Mouse (Mus musculus) heart, postnatal 25 days (tissue): ENCODE measurements around the gene Arhgap42. TPM values are rescaled to one million over a fixed set of nuclear protein-coding genes. Genes with fewer than 3 reads are reported as not detected.
A peak's percentile ranks its signal among the peaks of the same experiment; 100 is the strongest.

Source experiments
- DNase-seq: peaks from one replicate; pipeline ENCODE4 v3.0.0; 2022; ENCODE audit warnings: low spot score
- intact Hi-C: fragments of 180-260 bp; cut with DNase I; formaldehyde crosslinking; loops from one replicate; pipeline ENCODE4 v1.15.1; 2025
- total RNA-seq, 2 experiments: library from RNA; stranded (reverse); gene quantifications; 2 replicates each; pipeline ENCODE4 v1.2.3; 2021

Gene Arhgap42
- total RNA-seq, 2 experiments from 2014 or later: 6.9 to 9.2 TPM

GRCm38 (mm10) chr9:9214296-9214695, 24.6 kb downstream of the Arhgap42 start:
- intact Hi-C loops: no loop called here
- DNase-seq: no peak

DNA sequence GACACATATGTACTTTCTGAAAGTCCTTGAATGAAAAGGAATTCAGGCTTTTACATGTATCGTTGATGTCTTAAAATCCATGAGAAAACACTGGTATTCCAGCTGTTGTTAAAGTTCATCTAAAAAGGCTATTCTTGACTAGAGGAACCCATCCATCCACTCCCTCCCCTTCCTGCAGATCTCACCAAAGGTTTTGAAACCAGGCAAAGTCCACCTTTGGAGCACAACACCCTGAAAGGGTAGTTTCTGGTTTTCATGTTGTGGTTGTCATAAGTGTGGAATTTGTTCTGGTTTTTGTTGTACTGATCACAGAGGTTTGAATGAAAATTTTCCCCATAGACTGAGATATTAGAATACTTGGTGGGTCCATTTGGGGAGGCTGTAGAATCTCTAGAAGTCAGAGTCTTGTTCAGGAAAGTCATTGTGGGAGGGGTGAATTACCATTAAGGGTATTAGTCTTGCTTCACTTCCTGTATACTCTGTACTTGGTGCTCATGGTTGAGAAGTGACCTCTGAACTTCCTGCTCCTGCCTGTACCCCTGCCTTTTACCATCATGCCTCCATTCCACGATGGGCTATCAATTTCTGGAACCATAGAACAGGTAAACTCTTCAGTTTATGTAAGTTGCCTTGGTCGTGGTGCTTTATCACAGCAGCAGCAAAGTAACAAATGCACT, 27.4 kb downstream of the Arhgap42 start:
- DNase-seq: no peak
- intact Hi-C loops: no loop called here

DNA sequence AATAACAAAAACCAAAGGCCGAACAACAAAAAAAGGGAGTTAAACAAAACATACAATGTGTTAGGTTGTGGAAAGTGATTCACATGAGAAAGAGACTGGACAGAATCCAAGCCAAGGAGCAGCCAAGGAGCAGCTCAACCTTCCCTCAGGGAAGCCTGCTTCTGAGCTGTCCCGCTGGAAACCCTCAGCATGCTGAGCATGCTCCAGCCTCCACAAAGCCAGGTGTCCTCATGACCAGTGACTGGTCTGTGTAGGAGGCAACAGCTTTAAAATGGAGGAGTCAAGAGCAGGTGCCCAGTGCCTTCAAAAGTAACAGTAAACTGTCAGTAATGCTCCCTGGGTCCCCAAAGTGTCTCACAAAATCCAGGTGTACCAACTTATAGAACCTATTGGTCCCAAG, 28.4 kb downstream of the Arhgap42 start:
- intact Hi-C loops: no loop called here
- DNase-seq: no peak

- DNase-seq: no peak
- intact Hi-C loops: no loop called here
Observed at GRCm38 (mm10) chr9:9208205-9208604, 30.7 kb downstream of the Arhgap42 start.

GRCm38 (mm10) chr9:9207251-9207650, 31.6 kb downstream of the Arhgap42 start:
- no peak for DNase-seq
- intact Hi-C loops: no loop called here

GRCm38 (mm10) chr9:9200827-9201388, 38.0 kb downstream of the Arhgap42 start:
- no peak for DNase-seq
- intact Hi-C loops: no loop called here

DNA sequence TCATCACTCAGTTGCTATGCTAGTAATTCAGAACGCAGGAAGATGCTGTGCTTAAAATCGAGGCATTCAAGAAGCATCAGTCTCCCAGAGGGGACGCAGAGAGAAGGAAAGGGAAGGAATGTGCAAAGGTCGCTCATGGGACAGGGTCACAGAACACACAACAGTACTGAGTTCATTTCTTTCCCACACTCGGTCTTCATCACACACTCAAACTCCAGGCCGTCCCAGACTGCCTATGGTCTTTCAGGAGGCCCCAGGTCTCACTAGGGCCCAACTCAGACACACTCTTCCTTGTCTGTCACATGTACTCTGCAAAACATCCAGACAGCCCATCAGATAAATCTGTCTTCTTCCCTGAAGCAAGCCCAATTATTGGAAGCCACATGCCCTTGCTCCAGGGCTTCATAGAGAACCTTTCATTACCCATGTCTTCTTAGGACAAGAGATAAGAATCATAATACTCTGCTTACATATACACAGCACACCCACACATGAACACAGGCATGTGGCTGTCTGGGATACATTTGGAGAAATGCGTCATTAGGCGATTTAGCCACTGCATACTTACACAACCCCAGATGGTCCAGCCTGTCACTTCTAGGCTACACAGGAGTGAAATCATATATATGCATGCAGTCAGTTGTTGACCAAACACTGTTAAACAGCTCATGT, 39.6 kb downstream of the Arhgap42 start:
- no peak for DNase-seq
- intact Hi-C loops: no loop called here

DNA sequence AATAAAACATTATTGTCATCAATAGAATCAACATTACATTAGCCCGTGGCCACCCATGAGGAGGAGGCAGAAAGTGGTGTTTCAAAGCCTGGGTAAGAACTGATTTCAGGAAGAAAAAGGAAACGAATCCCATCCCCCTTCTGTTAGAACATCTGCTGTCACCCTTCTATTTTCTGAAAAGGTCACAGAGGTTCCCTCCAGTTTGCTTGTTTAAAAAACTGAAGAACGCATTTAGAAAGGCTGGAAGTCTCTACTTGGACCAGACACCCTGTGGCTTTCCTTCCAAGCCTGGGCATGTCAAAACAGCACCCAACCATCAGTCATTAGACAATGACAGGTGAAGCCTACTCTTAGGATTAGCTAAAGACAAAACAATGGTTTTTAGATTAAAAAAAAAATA, 40.3 kb downstream of the Arhgap42 start:
- intact Hi-C loops: no loop called here
- DNase-seq: no peak

DNA sequence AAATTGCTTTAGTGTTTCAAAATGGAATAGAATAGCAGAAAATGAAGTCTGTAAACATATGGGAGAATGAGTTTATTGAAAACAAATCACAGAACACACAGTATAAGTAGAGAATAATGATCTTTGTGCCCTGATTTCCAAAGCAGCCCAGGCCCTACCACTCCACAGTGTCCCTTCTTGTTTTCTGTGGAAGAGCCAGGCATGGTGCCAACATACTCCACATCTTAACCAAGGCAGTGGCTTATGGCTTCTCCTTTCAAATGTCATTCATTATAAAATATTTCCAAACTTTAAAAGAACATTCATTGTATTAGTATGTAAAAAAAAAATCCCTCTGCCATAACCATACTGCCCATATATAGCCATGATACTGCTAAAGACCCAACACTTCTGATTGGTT, 42.9 kb downstream of the Arhgap42 start:
- no peak for DNase-seq
- intact Hi-C loops: no loop called here

- DNase-seq: no peak
- intact Hi-C loops: no loop called here
Observed at GRCm38 (mm10) chr9:9194496-9194895, 44.4 kb downstream of the Arhgap42 start.

DNA sequence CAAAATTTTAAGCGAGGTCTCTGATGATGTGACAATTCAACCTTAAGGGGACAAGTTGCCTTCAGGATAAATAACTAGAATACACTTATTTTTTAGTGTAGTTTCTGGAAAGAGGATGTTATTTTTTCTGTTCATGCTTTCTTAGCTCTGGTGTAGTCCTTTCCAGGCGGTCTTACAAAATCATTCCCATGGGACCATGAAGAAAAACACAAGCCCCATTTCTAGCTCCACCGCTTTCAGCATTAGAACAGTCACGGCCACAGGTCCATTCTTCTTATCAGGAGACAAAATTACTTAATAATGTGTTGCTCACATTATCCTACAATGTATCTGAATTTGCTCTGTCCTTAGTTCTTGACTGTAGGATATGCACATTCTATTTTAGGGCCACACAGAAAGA, 46.2 kb downstream of the Arhgap42 start:
- no peak for DNase-seq
- intact Hi-C loops: no loop called here

DNA sequence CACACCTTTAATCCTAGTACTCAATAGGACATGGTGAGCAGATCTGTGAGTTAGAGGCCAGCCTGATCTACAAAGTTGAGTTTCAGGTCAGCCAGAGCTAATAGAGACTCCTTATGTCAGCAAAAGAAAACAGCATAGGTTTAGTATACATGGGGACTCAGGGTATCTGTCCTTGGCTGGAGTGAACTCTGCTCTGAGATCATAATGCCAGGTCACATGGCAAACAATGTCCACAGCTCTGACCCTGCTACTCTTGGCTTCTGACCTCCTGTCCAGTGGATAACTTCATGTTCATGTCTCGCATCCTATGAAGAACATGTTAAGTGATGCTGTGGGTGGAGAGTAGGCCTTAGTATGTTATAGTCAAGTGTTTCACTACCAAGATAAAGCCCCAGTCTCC, 48.1 kb downstream of the Arhgap42 start:
- intact Hi-C loops: no loop called here
- no peak for DNase-seq

- intact Hi-C loops: no loop called here
- DNase-seq: no peak
Observed at GRCm38 (mm10) chr9:9188167-9188566, 50.7 kb downstream of the Arhgap42 start.

GRCm38 (mm10) chr9:9177745-9178144, 61.2 kb downstream of the Arhgap42 start:
- DNase-seq: no peak
- intact Hi-C loops: no loop called here

DNA sequence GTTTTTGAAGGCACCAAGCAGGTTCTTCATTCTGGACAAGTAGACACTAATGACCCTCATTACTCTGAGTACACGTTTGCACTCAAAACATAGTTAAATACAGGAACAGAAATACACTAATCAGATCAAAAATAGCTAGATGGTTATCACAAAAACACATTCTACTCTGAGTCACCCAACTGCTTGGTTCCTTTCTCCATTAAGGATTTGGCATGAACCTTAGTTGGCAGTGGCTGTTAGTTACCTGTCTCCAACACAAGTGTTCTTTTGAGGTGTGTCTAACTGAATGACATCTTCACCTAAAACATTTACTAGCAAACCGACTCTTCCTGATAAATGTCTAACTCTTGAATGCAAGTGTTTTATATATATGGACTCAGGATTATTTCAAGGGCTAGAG, 64.0 kb downstream of the Arhgap42 start:
- intact Hi-C loops: no loop called here
- DNase-seq: no peak

DNA sequence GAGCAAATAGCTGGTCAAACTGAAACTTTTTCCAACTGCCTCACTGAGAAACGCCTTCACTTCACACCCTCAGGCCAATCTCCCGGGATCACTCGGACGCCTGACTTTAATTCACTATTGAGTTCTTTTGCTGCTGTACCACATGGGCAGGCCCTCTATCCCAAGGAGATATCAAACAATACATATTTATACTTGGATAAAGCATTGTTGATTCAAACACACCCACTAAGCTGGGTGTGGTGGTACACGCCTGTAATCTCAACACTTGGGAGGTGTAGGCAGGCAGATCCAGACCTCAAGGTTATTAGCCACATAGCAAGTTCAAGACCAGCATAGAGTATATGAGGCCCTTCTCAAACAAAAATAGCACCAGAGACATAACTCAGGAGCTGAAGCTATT, 64.7 kb downstream of the Arhgap42 start:
- no peak for DNase-seq
- intact Hi-C loops: no loop called here

DNA sequence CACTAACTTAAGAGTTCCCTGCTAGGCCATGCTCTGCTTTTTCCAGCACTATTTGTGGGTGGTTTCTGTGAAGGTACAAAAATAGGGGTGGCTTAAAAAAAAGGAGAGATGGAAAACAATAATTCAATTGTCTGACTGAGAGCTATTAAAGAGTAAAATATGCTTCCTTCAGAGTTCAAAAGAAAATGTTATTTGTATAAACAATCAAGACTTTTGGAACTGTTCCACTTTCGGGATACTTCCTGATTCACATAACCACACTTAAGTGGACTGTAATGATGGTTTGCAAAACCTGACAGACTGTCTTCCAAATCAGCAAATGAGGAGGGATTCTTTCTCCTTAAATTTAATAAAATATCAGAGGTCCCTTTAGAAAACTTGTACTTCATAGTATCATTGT, 65.8 kb downstream of the Arhgap42 start:
- DNase-seq: no peak
- intact Hi-C loops: no loop called here

DNA sequence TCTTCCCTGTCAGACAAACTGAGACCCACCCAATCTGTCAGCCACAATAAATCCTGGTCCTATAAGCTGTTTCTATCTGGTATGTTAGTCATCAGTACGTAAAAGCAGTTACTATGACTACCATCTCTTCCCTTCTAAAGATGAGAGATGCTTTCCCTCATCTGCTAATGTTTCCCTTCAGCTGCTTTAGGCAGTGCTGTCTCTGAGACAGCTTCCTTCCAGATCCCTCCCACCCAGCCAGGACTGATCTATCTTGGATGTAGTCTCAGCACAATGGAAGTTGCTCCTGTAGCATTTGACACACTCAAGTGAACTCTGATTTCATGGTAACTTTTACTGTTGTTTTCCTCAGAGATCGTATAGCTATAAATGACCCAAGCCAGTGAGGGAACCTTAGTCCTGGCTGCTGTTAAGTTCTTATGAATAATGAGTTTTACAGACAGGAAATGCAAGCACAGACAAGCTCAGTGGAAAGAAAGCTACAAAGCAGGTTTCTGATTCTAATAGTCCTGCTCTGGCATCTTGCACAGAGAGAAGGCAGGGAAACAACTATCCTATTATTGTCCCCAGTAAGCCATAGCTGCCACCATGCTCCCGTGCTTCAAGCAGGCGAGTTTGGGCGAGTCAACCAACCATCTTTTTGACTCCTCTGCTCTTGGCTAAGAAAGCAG, 67.6 kb downstream of the Arhgap42 start:
- intact Hi-C loops: no loop called here
- DNase-seq: no peak

DNA sequence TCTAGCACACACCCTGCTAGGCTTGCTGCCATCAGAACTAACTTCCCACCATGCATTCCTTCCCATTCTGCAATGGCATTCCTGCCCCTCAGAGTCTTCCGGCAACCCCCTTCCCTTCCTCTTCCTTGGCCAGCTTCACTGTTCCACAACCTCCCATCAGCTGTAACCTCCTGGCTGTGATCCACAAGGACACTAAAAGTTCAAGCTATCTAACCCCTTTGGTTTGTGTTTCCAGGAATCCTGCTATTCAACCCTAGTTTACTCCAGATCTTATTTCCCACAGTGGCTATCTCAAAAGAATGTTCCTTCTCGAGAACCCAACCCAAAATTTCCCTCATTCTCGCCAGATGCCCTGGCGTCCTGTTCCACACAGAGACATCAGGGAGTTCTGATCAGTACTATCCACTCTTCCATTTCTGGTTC, 73.2 kb downstream of the Arhgap42 start:
- DNase-seq: peak; percentile 46
- intact Hi-C loops: loop anchor here (5.0 kb wide), 1 partner anchor 72 kb away; the partner anchor contains the start of gene Arhgap42

GRCm38 (mm10) chr9:9160736-9161135, 78.2 kb downstream of the Arhgap42 start:
- intact Hi-C loops: no loop called here
- no peak for DNase-seq

DNA sequence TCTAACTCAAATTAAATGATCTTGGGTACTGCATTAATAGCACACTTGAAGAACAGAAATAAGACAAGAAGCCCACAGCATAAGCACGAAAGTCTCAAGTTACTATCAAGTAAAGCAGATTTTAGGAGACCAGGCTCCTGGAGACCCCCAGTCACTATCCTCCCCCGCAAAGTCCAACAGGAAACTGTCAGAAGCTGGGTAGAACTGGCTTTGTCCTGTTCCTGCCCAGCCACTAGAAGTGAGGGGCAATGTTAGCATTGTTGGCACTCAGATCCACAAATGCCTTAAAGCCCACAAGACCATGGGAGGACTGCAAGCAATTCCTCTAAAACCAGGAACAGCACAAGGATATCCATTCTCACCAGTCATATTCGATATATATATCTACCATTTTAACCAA, 80.7 kb downstream of the Arhgap42 start:
- DNase-seq: no peak
- intact Hi-C loops: no loop called here
